Mouse (Mus musculus) kidney, adult 2 months (tissue): ENCODE measurements at regions not wholly inside any gene's neighbourhood (a gene's known extent, or its start where the extent isn't known, plus 50 kb on each side); places are given as distances from the start of the nearest gene placed in this dataset.

Experiments
- CTCF ChIP-seq: fragments of 200-500 bp; conservative IDR thresholded peaks from 2 replicates; pipeline ENCODE4 v1.5.1; 2011; ENCODE audit warnings: low read depth, mild to moderate bottlenecking, control low read depth, low read length, moderate library complexity, mixed read lengths; ENCODE audit not compliant: insufficient read depth, insufficient read length
- POLR2A ChIP-seq: fragments of 200-500 bp; IDR thresholded peaks from one replicate; pipeline ENCODE4 v1.6.1; 2011; ENCODE audit warnings: low read depth, low read length, control low read depth

DNA sequence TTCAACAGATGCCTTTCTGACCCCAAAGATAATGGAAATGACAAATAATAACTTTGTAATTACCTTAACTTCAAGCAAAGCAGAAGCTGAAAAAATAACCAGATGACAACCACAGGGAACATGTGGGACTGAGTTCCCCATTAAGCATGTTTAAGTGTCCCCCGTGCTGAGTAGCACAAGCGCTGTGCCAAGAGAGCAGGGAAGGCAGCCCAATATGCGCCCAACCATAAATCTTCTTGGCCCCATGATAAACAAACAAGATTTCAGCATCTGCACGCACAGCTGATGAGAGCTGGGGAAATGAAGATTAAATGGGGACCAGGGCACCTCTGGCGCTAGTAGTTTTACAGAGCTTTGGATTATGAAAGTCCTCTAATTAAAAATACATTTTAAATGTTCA, 788.1 kb downstream of the Poteg start:
- TF ChIP-seq CTCF (no peak), POLR2A (no peak)
